Mouse (Mus musculus) urinary bladder, postnatal 10 days (tissue): Measurements from ENCODE around the gene Olfr811.

ENCODE experiments used
- DNase-seq: peaks from one replicate; pipeline ENCODE4 v3.0.0; 2022; ENCODE audit warnings: low spot score

Olfr811 gene

DNA sequence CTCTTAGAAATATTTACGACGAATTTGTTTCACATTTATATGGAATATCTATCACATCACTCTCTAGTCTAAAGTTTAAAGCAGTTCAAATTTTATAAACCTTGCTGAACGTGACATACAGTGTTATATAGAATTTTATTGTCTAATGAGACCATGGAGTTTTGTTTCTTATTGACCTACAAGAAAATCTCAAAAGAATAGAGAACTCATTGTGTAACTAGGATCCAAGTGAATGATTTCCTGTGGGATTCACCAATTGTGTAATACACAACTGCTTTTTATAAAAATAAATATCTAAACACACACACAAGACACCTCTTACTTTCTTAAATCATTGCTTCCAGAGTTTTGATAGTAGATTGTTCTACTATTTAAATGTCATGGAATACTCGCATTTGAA lies at the start of gene Olfr811:
Gene Olfr811 (minus strand): TSS at position 101 of the 400 bp plus-strand sequence.
- DNase-seq = no peak

DNA sequence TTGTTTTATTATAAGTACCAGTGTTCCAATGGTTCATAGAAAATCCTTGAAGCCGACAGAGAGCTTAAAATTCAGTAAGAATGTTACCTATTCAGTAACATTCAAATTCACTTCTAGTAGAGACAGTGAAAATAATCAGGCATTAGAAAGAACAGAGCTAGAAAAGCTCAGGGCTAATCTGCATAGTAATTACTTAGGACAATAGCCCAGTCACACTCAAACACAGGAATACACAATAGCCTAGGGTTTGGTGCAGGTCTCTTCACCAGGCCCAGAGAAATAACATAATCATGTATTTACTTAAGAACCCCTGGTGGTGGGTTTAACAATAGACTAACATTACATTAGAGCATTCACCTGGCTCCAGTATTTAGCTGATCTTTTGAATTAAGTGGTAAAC lies 43.1 kb upstream of the Olfr811 start:
- no peak for DNase-seq

DNA sequence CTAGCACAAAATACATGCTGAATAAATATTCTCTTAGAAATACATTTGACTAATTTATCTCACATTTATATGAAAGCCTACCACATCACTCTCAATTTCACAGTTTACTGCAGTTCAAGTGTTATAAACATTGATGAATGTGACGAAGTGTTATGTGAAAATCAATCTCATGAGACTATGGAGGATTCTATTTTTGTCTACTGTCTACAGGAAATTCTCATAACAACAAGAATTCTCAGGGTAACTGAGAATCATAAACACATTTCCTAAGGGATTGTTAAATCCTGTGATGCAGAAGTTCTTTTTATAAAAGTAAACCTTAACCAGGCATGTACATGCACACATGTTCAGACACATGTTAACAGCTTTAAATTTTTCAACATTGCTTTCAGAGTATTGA lies 41.8 kb upstream of the Olfr811 start, which contains the start of gene Olfr812:
Gene Olfr812 (minus strand): TSS at position 101 of the 400 bp plus-strand sequence.
- DNase-seq = no peak

DNA sequence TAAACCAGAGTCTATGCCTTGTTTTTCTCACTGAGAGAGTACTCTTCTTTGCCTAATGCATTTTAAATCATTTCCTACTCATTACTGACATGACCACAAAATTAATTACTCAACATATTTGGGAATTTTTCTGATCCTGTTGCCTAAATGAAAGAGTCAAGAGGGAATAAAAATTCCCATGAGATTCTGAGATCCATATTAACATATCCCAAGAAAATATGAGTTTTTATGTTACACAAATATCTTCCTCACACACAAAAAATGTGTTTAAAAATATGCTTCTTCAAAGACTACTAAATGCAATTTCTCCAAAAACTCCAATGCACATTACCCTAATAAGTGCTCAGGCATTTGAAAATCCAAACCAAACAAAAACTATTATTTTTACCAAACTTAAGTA lies 9.4 kb downstream of the Olfr811 start, which contains the start of gene Olfr810:
Gene Olfr810 (minus strand): TSS at position 101 of the 400 bp plus-strand sequence.
- no peak for DNase-seq

DNA sequence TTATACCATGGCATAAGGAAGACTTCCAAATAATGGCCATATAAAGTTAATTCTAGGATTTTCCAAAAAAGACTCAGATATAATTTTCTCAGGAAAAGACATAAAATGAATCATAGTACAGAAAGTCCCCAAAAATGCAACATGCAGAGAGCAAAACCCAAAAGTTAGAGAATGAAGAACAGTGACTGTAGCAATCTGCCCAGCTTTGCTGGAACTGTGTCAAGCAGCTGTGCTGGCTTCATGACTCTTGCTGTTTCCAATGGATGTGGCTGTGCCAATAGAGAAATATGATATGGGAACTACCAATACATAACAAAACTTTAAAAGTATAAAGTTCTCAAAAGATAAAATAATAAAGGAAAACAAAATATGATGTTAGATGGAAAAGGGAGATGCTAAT lies 26.1 kb downstream of the Olfr811 start:
- no peak for DNase-seq

DNA sequence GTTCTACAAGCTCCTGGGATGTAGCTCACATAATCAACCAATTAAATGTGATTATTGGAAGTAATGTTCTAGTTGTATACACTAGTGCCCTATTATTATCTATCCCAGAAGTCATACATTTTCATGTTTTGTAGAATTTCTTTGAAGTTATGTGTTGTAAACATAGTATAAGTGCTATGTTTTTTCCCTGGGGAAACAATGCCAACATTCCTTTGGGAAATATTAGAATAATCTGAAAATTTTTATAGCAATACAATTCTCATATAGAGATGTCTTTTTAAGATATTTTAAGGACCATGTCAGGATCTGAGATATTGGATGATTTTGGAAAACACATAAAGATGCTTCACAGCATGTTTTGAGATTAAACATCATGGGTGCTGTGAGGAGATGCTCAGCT lies 29.9 kb downstream of the Olfr811 start, which contains the start of gene Olfr809:
Gene Olfr809 (plus strand): TSS at position 301 of the 400 bp plus-strand sequence.
- DNase-seq = no peak

DNA sequence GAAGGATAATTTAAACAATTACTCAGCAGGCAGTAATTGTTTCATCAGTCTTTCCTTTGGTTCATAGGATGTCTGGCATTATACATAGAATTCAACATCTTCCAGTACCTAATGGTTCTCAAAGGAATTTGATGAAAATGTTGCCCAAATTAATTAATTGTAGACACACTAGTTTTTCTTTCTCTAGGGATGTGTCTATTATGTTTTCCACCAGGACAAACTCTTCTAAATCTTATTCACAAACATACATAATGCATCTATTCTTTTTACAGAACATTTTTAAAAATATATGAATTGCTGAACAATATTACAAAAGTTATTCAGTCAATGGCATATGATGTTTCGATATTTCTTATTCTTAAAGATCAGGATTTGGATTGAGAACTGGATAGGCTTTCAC lies 39.0 kb downstream of the Olfr811 start, which contains the start of gene Olfr808:
Gene Olfr808 (plus strand): TSS at position 301 of the 400 bp plus-strand sequence.
- no peak for DNase-seq

DNA sequence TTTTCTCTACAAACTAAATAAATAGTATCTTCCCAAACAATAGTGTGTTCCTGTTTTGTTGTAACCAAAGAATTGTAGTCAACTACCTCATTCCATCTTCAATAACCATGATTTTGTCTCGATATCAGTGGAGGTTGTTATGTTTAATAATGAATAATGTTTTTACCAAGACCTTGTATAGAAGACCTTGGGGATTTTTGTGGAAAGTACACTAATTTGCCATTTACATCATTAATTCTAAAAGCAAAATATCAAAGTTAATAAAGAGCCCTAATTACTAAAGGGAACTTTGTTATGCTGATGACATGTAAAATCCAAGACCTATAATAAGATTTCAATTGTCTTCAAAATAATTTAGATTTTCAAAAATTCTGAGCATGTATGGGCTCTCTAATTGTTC lies 46.5 kb downstream of the Olfr811 start, which contains the start of gene Olfr807:
Gene Olfr807 (minus strand): TSS at position 101 of the 400 bp plus-strand sequence.
- DNase-seq = no peak
